Mouse (Mus musculus): ENCODE results near the gene As3mt. TPM values are rescaled to one million over a fixed set of nuclear protein-coding genes. Genes with fewer than 3 reads are reported as not detected.
"Not testable (repeated sequence)": the region's sequence is repeated elsewhere in the genome, so short reads cannot be mapped to it uniquely, and the experiment has no call there.

The As3mt gene
- total RNA-seq, 2 experiments from 2014 or later = 73.6 to 79.9 TPM

GRCm38 (mm10) chr19:46737106-46737505, 29.8 kb downstream of the As3mt start:
- intact Hi-C loops (cut with DNase I) = loop anchor here (10.0 kb wide), 1 partner anchor 352 kb away; no protein-coding TSS in a partner anchor
- no peak for DNase-seq

- DNase-seq = peak; percentile 49 to 83
- intact Hi-C loops (cut with DNase I) = loop anchor here (1.0 kb wide), 2 partner anchors 70 to 152 kb away; no protein-coding TSS in a partner anchor
These were observed 33.2 kb downstream of the As3mt start for GRCm38 (mm10) chr19:46740341-46741008.

- intact Hi-C loops (cut with DNase I) = no loop called here
- no peak for DNase-seq
These were observed 34.3 kb downstream of the As3mt start for GRCm38 (mm10) chr19:46741574-46741973.

GRCm38 (mm10) chr19:46744681-46745080, 37.4 kb downstream of the As3mt start:
- intact Hi-C loops (cut with DNase I) = no loop called here
- DNase-seq = no peak

- intact Hi-C loops (cut with DNase I) = no loop called here
- DNase-seq = no peak
These were observed 40.5 kb downstream of the As3mt start for GRCm38 (mm10) chr19:46747799-46748198.

- intact Hi-C loops (cut with DNase I) = no loop called here
- DNase-seq = no peak
These were observed 45.0 kb downstream of the As3mt start for GRCm38 (mm10) chr19:46752235-46752634.

GRCm38 (mm10) chr19:46755066-46755465, 47.8 kb downstream of the As3mt start:
- DNase-seq = peak; percentile 32 to 43
- intact Hi-C loops (cut with DNase I) = no loop called here

GRCm38 (mm10) chr19:46756221-46756620, 49.0 kb downstream of the As3mt start:
- no peak for DNase-seq
- intact Hi-C loops (cut with DNase I) = no loop called here

- intact Hi-C loops (cut with DNase I) = no loop called here
These were observed 51.8 kb downstream of the As3mt start for GRCm38 (mm10) chr19:46759096-46759495.

GRCm38 (mm10) chr19:46759909-46760308, 52.7 kb downstream of the As3mt start:
- DNase-seq = not testable (repeated sequence)
- intact Hi-C loops (cut with DNase I) = loop anchor here (1.0 to 2.0 kb wide), 2 partner anchors 109 to 231 kb away; no protein-coding TSS in a partner anchor

More at GRCm38 (mm10) chr19:46759096-46759495, 51.8 kb downstream of the As3mt start:
- DNase-seq = no peak

- intact Hi-C loops (cut with DNase I) = loop anchor here (1.0 to 2.0 kb wide), 2 partner anchors 109 to 230 kb away; no protein-coding TSS in a partner anchor
These were observed 53.3 kb downstream of the As3mt start for GRCm38 (mm10) chr19:46760375-46761160.

GRCm38 (mm10) chr19:46761247-46761946, 54.1 kb downstream of the As3mt start, which contains the start of gene Cnnm2:
Gene Cnnm2 (plus strand): TSS chr19:46761596.
- peak; percentile 100 for DNase-seq
- intact Hi-C loops (cut with DNase I) = loop anchor here (2.0 kb wide), 1 partner anchor 229 kb away; no protein-coding TSS in a partner anchor

More at GRCm38 (mm10) chr19:46760375-46761160, 53.3 kb downstream of the As3mt start:
- DNase-seq = peak; percentile 87 to 90

GRCm38 (mm10) chr19:46761971-46762290, 54.7 kb downstream of the As3mt start:
- intact Hi-C loops (cut with DNase I) = loop anchor here (2.0 kb wide), 1 partner anchor 229 kb away; no protein-coding TSS in a partner anchor
- no peak for DNase-seq

GRCm38 (mm10) chr19:46762291-46762991, 55.2 kb downstream of the As3mt start:
- intact Hi-C loops (cut with DNase I) = no loop called here
- DNase-seq = peak; percentile 9 to 20

- peak in 1 of 2 experiments; percentile 17 for DNase-seq
These were observed 55.7 kb downstream of the As3mt start for GRCm38 (mm10) chr19:46762992-46763342.

GRCm38 (mm10) chr19:46763356-46763755, 56.1 kb downstream of the As3mt start:
- intact Hi-C loops (cut with DNase I) = no loop called here
- DNase-seq = no peak

More at GRCm38 (mm10) chr19:46762992-46763342, 55.7 kb downstream of the As3mt start:
- intact Hi-C loops (cut with DNase I) = no loop called here

GRCm38 (mm10) chr19:46763932-46764762, 56.9 kb downstream of the As3mt start:
- DNase-seq = no peak
- intact Hi-C loops (cut with DNase I) = no loop called here

GRCm38 (mm10) chr19:46764763-46765117, 57.5 kb downstream of the As3mt start:
- DNase-seq = no peak
- intact Hi-C loops (cut with DNase I) = no loop called here

- intact Hi-C loops (cut with DNase I) = no loop called here
- no peak for DNase-seq
These were observed 58.9 kb downstream of the As3mt start for GRCm38 (mm10) chr19:46766125-46766524.

Measured in heart, postnatal 14 days (tissue).